In the genomic region with DNA sequence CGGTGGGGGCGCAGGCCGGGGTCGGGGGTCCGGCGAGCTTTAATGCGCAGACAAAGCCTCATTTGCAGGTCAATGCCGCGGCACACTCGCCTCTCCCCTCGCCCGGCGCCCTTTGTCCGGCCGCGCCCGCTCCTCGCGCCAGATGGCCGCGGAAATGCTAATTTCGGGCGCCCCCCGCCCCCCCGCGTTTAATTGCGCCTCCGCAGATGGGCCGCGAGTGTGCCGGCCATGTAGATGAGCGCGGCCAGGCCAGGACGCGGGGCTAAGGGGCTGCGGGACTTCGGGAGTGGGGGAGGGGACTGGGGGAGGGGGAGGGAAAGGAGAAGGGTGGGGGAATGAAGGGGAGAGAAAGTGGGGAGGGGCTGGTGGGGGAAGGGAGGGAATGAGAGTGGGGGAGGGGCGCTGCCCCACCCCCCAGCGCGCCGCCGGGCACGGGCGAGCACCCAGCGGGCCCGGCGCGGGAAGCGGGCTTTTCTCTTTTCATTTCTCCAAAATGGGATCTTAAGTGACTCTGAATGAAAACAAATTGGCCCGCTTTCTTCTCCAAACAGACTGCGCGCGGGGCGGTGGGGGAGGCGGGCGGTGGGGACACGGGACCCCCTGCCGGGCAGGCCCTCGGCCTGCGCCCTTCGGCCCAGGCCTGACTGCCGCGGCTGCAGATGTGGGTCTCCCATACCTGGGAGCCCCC, we compare ENCODE assay signal across 7 mouse cellular contexts. TPM values are rescaled to one million over a fixed set of nuclear protein-coding genes. Genes with fewer than 3 reads are reported as not detected.
DNase-seq lines count a peak whose midpoint lies in the region; ATAC-seq and TF ChIP-seq lines count a peak whose summit lies in the region.

No protein-coding gene starts in this region.

- H3K9ac ChIP-seq in forebrain, embryonic 16.5 days (replicated peaks; ENCODE audit: low read depth, low read length): peak overlapping the region; percentile 80
- peak overlapping the region; percentile 79 for H3K9ac ChIP-seq in limb, embryonic 11.5 days (ENCODE audit: low read length)
- peak overlapping the region; percentile 64 for H3K9ac ChIP-seq in neural tube, embryonic 15.5 days (replicated peaks)

- no peak for DNase-seq in testis, postnatal 10 days (ENCODE audit: low spot score)
- peak; percentile 75 for DNase-seq in limb, embryonic 11.5 days (ENCODE audit: low spot score)
- DNase-seq in urinary bladder, postnatal 4 days (ENCODE audit: low spot score in 2 of 2): no peak
- DNase-seq in T-cell, adult 2 months (ENCODE audit: low spot score): no peak

- H3K27ac ChIP-seq in testis, adult 2 months (ENCODE audit: control insufficient read depth, insufficient read depth, low read depth, low read length): no peak overlapping the region
- peak overlapping the region; percentile 12; the same call in 1 of the 2 replicates for H3K27ac ChIP-seq in forebrain, embryonic 16.5 days (ENCODE audit: low read length)
- peak overlapping the region; percentile 37 for H3K27ac ChIP-seq in limb, embryonic 11.5 days (replicated peaks; ENCODE audit: low read depth, low read length)
- peak overlapping the region; percentile 62 for H3K27ac ChIP-seq in neural tube, embryonic 15.5 days (replicated peaks)

- no peaks in the 10 kb centered on the region for H3K36me3 ChIP-seq in testis, adult 2 months (ENCODE audit: control insufficient read depth, insufficient read depth, low read length)
- no peaks in the 10 kb centered on the region for H3K36me3 ChIP-seq in forebrain, embryonic 16.5 days (ENCODE audit: control insufficient read depth, insufficient read depth)
- no peaks in the 10 kb centered on the region for H3K36me3 ChIP-seq in limb, embryonic 11.5 days (ENCODE audit: control insufficient read depth, insufficient read depth, low read length)
- no peaks in the 10 kb centered on the region for H3K36me3 ChIP-seq in neural tube, embryonic 15.5 days

- H3K27me3 ChIP-seq in testis, adult 2 months (ENCODE audit: control insufficient read depth, insufficient read depth, low read length): no peaks in the 10 kb centered on the region; the same call in 1 of the 2 replicates
- H3K27me3 ChIP-seq in forebrain, embryonic 16.5 days (replicated peaks; ENCODE audit: control insufficient read depth, insufficient read depth, low read length): peaks cover 15% of the 10 kb centered on the region; the same call in 1 of the 2 replicates
- H3K27me3 ChIP-seq in limb, embryonic 11.5 days (ENCODE audit: control insufficient read depth, insufficient read depth, low read length): peaks cover 4% of the 10 kb centered on the region; the same call in 1 of the 2 replicates
- H3K27me3 ChIP-seq in neural tube, embryonic 15.5 days (replicated peaks): no peaks in the 10 kb centered on the region

- H3K4me1 ChIP-seq in testis, adult 2 months (ENCODE audit: control insufficient read depth, insufficient read depth, low read length): peaks cover 2% of the 10 kb centered on the region; the same call in 1 of the 2 replicates
- H3K4me1 ChIP-seq in forebrain, embryonic 16.5 days (replicated peaks; ENCODE audit: control insufficient read depth, insufficient read depth, low read length): peaks cover 22% of the 10 kb centered on the region
- peaks cover 19% of the 10 kb centered on the region; the same call in 1 of the 2 replicates for H3K4me1 ChIP-seq in limb, embryonic 11.5 days (ENCODE audit: control insufficient read depth, insufficient read depth, low read length)
- peaks cover 24% of the 10 kb centered on the region for H3K4me1 ChIP-seq in neural tube, embryonic 15.5 days

- no peak for TF ChIP-seq CTCF in testis, adult 2 months (IDR thresholded peaks at IDR 0.05; ENCODE audit: control insufficient read depth, insufficient read depth, insufficient replicate concordance, low read depth, low read length)

- peak overlapping the region; percentile 78 for H3K4me2 ChIP-seq in forebrain, embryonic 16.5 days (ENCODE audit: low read length)
- peak overlapping the region; percentile 87 for H3K4me2 ChIP-seq in limb, embryonic 11.5 days (ENCODE audit: low read depth, severe bottlenecking)
- H3K4me2 ChIP-seq in neural tube, embryonic 15.5 days: peak overlapping the region; percentile 92

- H3K9me3 ChIP-seq in forebrain, embryonic 16.5 days (ENCODE audit: control insufficient read depth, low read length): no peaks in the 10 kb centered on the region
- no peaks in the 10 kb centered on the region for H3K9me3 ChIP-seq in limb, embryonic 11.5 days (ENCODE audit: control insufficient read depth, low read length)
- H3K9me3 ChIP-seq in neural tube, embryonic 15.5 days (replicated peaks): no peaks in the 10 kb centered on the region

- H3K4me3 ChIP-seq in testis, adult 2 months (ENCODE audit: control insufficient read depth, low read depth, low read length): peak overlapping the region; percentile 35
- peak overlapping the region; percentile 52 for H3K4me3 ChIP-seq in forebrain, embryonic 16.5 days (replicated peaks; ENCODE audit: low read length)
- H3K4me3 ChIP-seq in limb, embryonic 11.5 days (ENCODE audit: low read depth, low read length): peak overlapping the region; percentile 35
- peak overlapping the region; percentile 45 for H3K4me3 ChIP-seq in neural tube, embryonic 15.5 days (replicated peaks)

- TF ChIP-seq POLR2A in testis, adult 2 months (IDR thresholded peaks at IDR 0.05; ENCODE audit: control insufficient read depth, low read depth, low read length): no peak

- ATAC-seq in forebrain, embryonic 16.5 days: peak; percentile 66
- ATAC-seq in limb, embryonic 11.5 days (ENCODE audit: insufficient number of reproducible peaks, low FRiP score, low TSS enrichment, low read depth): 0 out of 2 replicates have a peak, but pooled peaks have one; percentile 14
- peak; percentile 31; the same call in 1 of the 2 replicates for ATAC-seq in neural tube, embryonic 15.5 days (ENCODE audit: low FRiP score)

- under 1% methylated on average over 46 of the region's 63 CpGs for WGBS in forebrain, embryonic 16.5 days
- 1% methylated on average over 53 of the region's 63 CpGs for WGBS in limb, embryonic 11.5 days
- 2% methylated on average over 55 of the region's 63 CpGs for WGBS in neural tube, embryonic 15.5 days

RNA-seq across cellular contexts. Expression of gene Cdkn1c, which starts 22.8 kb away (rescaled TPM):
- polyA plus RNA-seq in testis, adult 2 months (2012; rRNA removed): 41.7 and 45.9 TPM in 2 replicates
- 96.6 and 138 TPM in 2 replicates for polyA plus RNA-seq in forebrain, embryonic 16.5 days (2015; fragmentation: Nextera tagmentation; extraction: Ambion mirVana)
- polyA plus RNA-seq in limb, embryonic 11.5 days (2014; fragmentation: Nextera tagmentation; extraction: Ambion mirVana): 1,044 and 1,081 TPM in 2 replicates
- polyA plus RNA-seq in neural tube, embryonic 15.5 days (2015; fragmentation: Nextera tagmentation; extraction: Ambion mirVana): 275 and 292 TPM in 2 replicates

RNA-seq across cellular contexts. Expression of gene Slc22a18, which starts 35.5 kb away (rescaled TPM):
- 38.0 and 41.9 TPM in 2 replicates for polyA plus RNA-seq in testis, adult 2 months (2012; rRNA removed)
- polyA plus RNA-seq in forebrain, embryonic 16.5 days (2015; fragmentation: Nextera tagmentation; extraction: Ambion mirVana): 0.42 and 0.54 TPM in 2 replicates
- 0.96 and 0.97 TPM in 2 replicates for polyA plus RNA-seq in limb, embryonic 11.5 days (2014; fragmentation: Nextera tagmentation; extraction: Ambion mirVana)
- 0.61 and 2.0 TPM in 2 replicates for polyA plus RNA-seq in neural tube, embryonic 15.5 days (2015; fragmentation: Nextera tagmentation; extraction: Ambion mirVana)

Comparison
In these comparisons a context has a peak if more than half of its experiments do, and no peak if none do; other contexts are left out.
1. ATAC-seq: peak in every context shown above with its lines; median percentile 66 in forebrain, embryonic 16.5 days; 31 in neural tube, embryonic 15.5 days; 14 in limb, embryonic 11.5 days.
2. RNA of gene Slc22a18, which starts 35.5 kb away (polyA plus RNA-seq): 38.0 to 41.9 TPM in testis, adult 2 months; 0.96 to 0.97 TPM in limb, embryonic 11.5 days, 0.61 to 2.0 TPM in neural tube, embryonic 15.5 days and 0.42 to 0.54 TPM in forebrain, embryonic 16.5 days; every median in the first group is over 10 times any median in the second.
3. Peak in every context shown above with its lines, with median percentiles within 50 percentile points of each other: H3K4me3 ChIP-seq, H3K4me2 ChIP-seq and H3K9ac ChIP-seq.